Mouse (Mus musculus) megakaryocyte, embryonic 14.5 days (primary cell): Measurements from ENCODE around the gene Cdc42bpg. TPM values are rescaled to one million over a fixed set of nuclear protein-coding genes. Genes with fewer than 3 reads are reported as not detected.

Experiments
- H3K27me3 ChIP-seq: replicated peaks from 2 replicates; pipeline ENCODE3; 2012; ENCODE audit warnings: inconsistent platforms
- H3K36me3 ChIP-seq: replicated peaks from 2 replicates; pipeline ENCODE3; 2012; ENCODE audit warnings: low read length, inconsistent platforms, mixed read lengths
- H3K4me1 ChIP-seq: 2 replicates; pipeline ENCODE4 v1.6.1; 2012; ENCODE audit warnings: inconsistent platforms
- H3K4me3 ChIP-seq: replicated peaks from 2 replicates; pipeline ENCODE3; 2012; ENCODE audit warnings: moderate library complexity, mild to moderate bottlenecking, inconsistent platforms
- H3K9me3 ChIP-seq: 2 replicates; pipeline ENCODE4 v1.6.1; 2012; ENCODE audit warnings: inconsistent platforms
- FLI1 ChIP-seq: IDR thresholded peaks from 2 replicates; pipeline ENCODE4 v1.6.1; 2012; ENCODE audit warnings: low read length, inconsistent platforms, mixed read lengths
- GATA1 ChIP-seq: IDR thresholded peaks from 3 replicates; pipeline ENCODE4 v1.6.1; 2012; ENCODE audit warnings: mixed read lengths, low read length, inconsistent platforms, borderline replicate concordance
- polyA plus RNA-seq: library from polyadenylated mRNA; stranded (reverse); fragments of >175 nt; gene quantifications from 2 replicates; pipeline ENCODE4 v1.2.3, GENCODE M21; 2012; ENCODE audit warnings: low replicate concordance; ENCODE audit not compliant: insufficient read depth

The Cdc42bpg gene
- polyA plus RNA-seq, 1 experiment = 4.8 TPM

GRCm38 (mm10) chr19:6291117-6291781 lies 15.0 kb upstream of the Cdc42bpg start:
- Histone ChIP-seq H3K4me3 (peak overlapping the region; percentile 87), H3K27me3 (no peaks in the 10 kb centered on the region), H3K36me3 (peaks cover 95% of the 10 kb centered on the region), H3K9me3 (no peaks in the 10 kb centered on the region), H3K4me1 (peaks cover 100% of the 10 kb centered on the region)
- TF ChIP-seq GATA1 = no peak
- no peak for TF ChIP-seq FLI1

GRCm38 (mm10) chr19:6292262-6292661 lies 14.0 kb upstream of the Cdc42bpg start:
- Histone ChIP-seq H3K27me3 (no peaks in the 10 kb centered on the region), H3K36me3 (peaks cover 94% of the 10 kb centered on the region), H3K4me3 (peak overlapping the region; percentile 79), H3K4me1 (peaks cover 100% of the 10 kb centered on the region), H3K9me3 (no peaks in the 10 kb centered on the region)
- no peak for TF ChIP-seq GATA1
- TF ChIP-seq FLI1 = no peak

GRCm38 (mm10) chr19:6294301-6294700 lies 12.0 kb upstream of the Cdc42bpg start:
- no peak for TF ChIP-seq GATA1
- no peak for TF ChIP-seq FLI1
- no peaks in the 10 kb centered on the region for H3K27me3 ChIP-seq
- peaks cover 100% of the 10 kb centered on the region for H3K4me1 ChIP-seq
- H3K36me3 ChIP-seq = peaks cover 95% of the 10 kb centered on the region
- no peaks in the 10 kb centered on the region for H3K9me3 ChIP-seq
- H3K4me3 ChIP-seq = no peak overlapping the region

GRCm38 (mm10) chr19:6296551-6297210 lies 9.6 kb upstream of the Cdc42bpg start:
- Histone ChIP-seq H3K4me3 (peak overlapping the region; percentile 87), H3K9me3 (no peaks in the 10 kb centered on the region), H3K36me3 (peaks cover 97% of the 10 kb centered on the region), H3K4me1 (peaks cover 100% of the 10 kb centered on the region), H3K27me3 (no peaks in the 10 kb centered on the region)
- TF ChIP-seq GATA1 (no peak), FLI1 (no peak)

GRCm38 (mm10) chr19:6297641-6298040 lies 8.6 kb upstream of the Cdc42bpg start:
- H3K9me3 ChIP-seq = no peaks in the 10 kb centered on the region
- H3K4me1 ChIP-seq = peaks cover 100% of the 10 kb centered on the region
- H3K4me3 ChIP-seq = peak overlapping the region; percentile 89
- peaks cover 97% of the 10 kb centered on the region for H3K36me3 ChIP-seq
- TF ChIP-seq GATA1 (no peak), FLI1 (peak; percentile 16; the same call in 1 of the 2 replicates)
- H3K27me3 ChIP-seq = no peaks in the 10 kb centered on the region

DNA sequence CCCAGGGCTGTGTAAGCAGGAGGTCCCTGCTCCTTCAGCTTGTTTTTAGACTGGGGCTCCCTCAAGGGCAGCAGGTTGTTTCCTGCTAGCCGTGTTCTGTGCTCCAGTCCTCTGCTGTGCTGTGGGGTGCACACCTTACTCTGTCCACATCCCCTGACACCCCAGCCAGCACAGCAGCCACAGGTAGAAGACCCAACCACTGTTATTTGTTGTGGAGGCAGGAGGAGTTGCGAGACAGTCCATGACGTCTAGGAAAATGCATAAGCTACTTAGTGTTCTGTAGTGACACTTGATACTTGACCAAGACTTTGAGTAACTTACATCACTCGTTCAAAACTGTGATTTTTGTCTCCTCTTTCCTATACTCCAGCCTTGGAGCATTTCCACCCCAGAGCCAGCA lies 7.3 kb upstream of the Cdc42bpg start:
- TF ChIP-seq GATA1 (no peak), FLI1 (no peak)
- Histone ChIP-seq H3K9me3 (no peaks in the 10 kb centered on the region), H3K4me1 (peaks cover 100% of the 10 kb centered on the region), H3K27me3 (no peaks in the 10 kb centered on the region), H3K4me3 (peak overlapping the region; percentile 89), H3K36me3 (peaks cover 93% of the 10 kb centered on the region)

DNA sequence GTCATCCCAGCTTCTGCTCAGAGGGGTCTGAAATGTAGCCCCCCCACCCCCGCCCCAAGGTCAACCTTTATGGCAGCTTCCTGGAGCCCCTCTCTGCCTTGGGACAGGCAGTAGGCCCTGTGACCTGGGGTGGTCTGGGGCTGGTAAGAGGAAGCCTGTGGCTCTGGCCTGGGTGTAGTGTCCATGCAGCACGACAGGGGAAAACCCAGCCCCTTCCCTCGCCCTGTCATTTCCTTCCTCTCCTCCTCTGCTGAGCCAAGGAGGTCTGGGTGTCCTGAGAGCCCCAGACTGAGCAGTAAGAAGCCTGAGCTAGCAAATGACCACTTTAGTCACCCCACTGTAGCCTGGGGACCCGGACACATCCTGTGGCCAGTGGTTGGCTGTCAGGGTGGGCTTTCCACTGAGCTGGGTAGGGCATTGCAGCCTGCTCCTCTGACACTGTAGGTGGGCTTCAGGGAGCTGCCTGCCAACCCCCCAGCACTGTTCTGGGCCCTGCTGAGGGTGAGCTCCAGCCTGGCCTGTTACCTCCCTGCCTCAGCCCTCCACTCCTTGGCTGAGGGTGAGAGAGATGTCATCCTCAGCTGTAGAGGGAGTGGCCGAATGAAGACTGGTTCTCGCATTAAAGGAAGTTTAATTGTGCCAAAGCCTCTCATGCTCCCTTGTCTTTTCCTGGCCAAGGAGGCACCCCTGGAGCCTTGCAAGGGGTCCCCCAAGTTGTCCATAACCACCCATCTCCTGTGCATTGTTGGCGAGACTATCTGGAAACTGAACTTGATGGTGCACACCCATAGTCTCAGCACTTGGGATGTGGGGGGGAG lies 6.6 kb upstream of the Cdc42bpg start:
- TF ChIP-seq GATA1 (no peak), FLI1 (no peak)
- Histone ChIP-seq H3K4me3 (peak overlapping the region; percentile 89), H3K4me1 (peaks cover 100% of the 10 kb centered on the region), H3K27me3 (no peaks in the 10 kb centered on the region), H3K36me3 (peaks cover 87% of the 10 kb centered on the region), H3K9me3 (no peaks in the 10 kb centered on the region)

GRCm38 (mm10) chr19:6300402-6300841 lies 5.8 kb upstream of the Cdc42bpg start:
- TF ChIP-seq GATA1 = no peak
- TF ChIP-seq FLI1 = no peak
- Histone ChIP-seq H3K4me1 (peaks cover 99% of the 10 kb centered on the region), H3K9me3 (no peaks in the 10 kb centered on the region), H3K27me3 (no peaks in the 10 kb centered on the region), H3K4me3 (peak overlapping the region; percentile 38), H3K36me3 (peaks cover 79% of the 10 kb centered on the region)

GRCm38 (mm10) chr19:6302114-6302513 lies 4.1 kb upstream of the Cdc42bpg start:
- Histone ChIP-seq H3K4me3 (no peak overlapping the region), H3K27me3 (peaks cover 4% of the 10 kb centered on the region), H3K9me3 (no peaks in the 10 kb centered on the region), H3K4me1 (peaks cover 99% of the 10 kb centered on the region), H3K36me3 (peaks cover 63% of the 10 kb centered on the region)
- TF ChIP-seq FLI1 (no peak), GATA1 (no peak)
